Mouse (Mus musculus) midbrain, embryonic 15.5 days (tissue): ENCODE results near the gene Exosc10. TPM values are rescaled to one million over a fixed set of nuclear protein-coding genes. Genes with fewer than 3 reads are reported as not detected.

ENCODE experiments used
- ATAC-seq: fragments of 200-750 bp; cut with Nextera tagmentation; replicated peaks from 2 replicates; pipeline ENCODE4 v1.8.0; 2017; ENCODE audit warnings: moderate TSS enrichment
- H3K27ac ChIP-seq: fragments of 300-500 bp; sonication (generic); 2 replicates; pipeline ENCODE4 v1.5.1; 2015; ENCODE audit warnings: mild to moderate bottlenecking, inconsistent platforms
- H3K27me3 ChIP-seq: fragments of 300-500 bp; sonication (generic); replicated peaks from 2 replicates; pipeline ENCODE4 v1.6.1; 2015; ENCODE audit warnings: inconsistent platforms
- H3K36me3 ChIP-seq: fragments of 300-500 bp; sonication (generic); replicated peaks from 2 replicates; pipeline ENCODE4 v1.6.1; 2015; ENCODE audit warnings: inconsistent platforms
- H3K4me1 ChIP-seq: fragments of 300-500 bp; sonication (generic); 2 replicates; pipeline ENCODE4 v1.6.1; 2015; ENCODE audit warnings: inconsistent platforms
- H3K4me2 ChIP-seq: fragments of 300-500 bp; sonication (generic); 2 replicates; pipeline ENCODE4 v1.6.1; 2015; ENCODE audit warnings: inconsistent platforms, mild to moderate bottlenecking, moderate library complexity
- H3K4me3 ChIP-seq: fragments of 300-500 bp; sonication (generic); 2 replicates; pipeline ENCODE4 v1.5.1; 2015; ENCODE audit warnings: mild to moderate bottlenecking, inconsistent platforms
- H3K9ac ChIP-seq: fragments of 300-500 bp; sonication (generic); 2 replicates; pipeline ENCODE4 v1.6.1; 2015; ENCODE audit warnings: mild to moderate bottlenecking, inconsistent platforms
- H3K9me3 ChIP-seq: fragments of 300-500 bp; sonication (generic); 2 replicates; pipeline ENCODE4 v1.6.1; 2016; ENCODE audit warnings: inconsistent platforms
- WGBS: fragments of 180-500 bp; shearing (Covaris S2); methylation state at CpG from one replicate; pipeline ENCODE4 v1.1.7; 2015; ENCODE audit warnings: mixed read lengths; 5-methylcytosine and 5-hydroxymethylcytosine counted together
- polyA plus RNA-seq: library from polyadenylated mRNA; unstranded; fragments of >200 nt; fragmentation: Nextera tagmentation; extraction: Ambion mirVana; gene quantifications from 2 replicates; pipeline ENCODE4 v1.2.1, GENCODE M21; 2015

Exosc10 gene
- polyA plus RNA-seq, 1 experiment from 2014 or later = 99.4 TPM

DNA sequence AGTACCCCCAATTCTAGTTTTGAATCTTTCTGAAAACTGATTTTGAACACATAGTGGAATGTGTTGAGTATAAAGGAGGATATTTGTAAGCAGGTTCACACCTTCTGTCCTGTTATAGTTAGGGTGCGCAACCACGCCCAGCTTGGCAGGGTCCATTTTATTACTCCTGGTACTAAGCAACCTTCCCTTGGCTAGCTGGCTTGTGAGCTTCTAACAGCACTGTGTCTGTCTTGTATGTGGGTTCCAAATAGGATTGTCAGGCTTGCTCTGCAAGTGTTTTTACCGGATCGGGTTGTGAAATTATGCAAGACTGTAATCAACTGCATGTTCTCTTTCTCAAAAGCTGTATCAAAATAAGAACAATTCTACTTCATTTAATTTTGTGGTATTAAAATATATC lies 64.3 kb downstream of the Exosc10 start:
- Histone ChIP-seq H3K27ac (no peak overlapping the region), H3K4me3 (no peak overlapping the region), H3K9me3 (no peaks in the 10 kb centered on the region), H3K4me2 (no peak overlapping the region), H3K4me1 (peaks cover 28% of the 10 kb centered on the region), H3K9ac (no peak overlapping the region), H3K36me3 (peaks cover 54% of the 10 kb centered on the region), H3K27me3 (no peaks in the 10 kb centered on the region)
- ATAC-seq = no peak
- 94% methylated on average over 4 of the region's 4 CpGs for WGBS

DNA sequence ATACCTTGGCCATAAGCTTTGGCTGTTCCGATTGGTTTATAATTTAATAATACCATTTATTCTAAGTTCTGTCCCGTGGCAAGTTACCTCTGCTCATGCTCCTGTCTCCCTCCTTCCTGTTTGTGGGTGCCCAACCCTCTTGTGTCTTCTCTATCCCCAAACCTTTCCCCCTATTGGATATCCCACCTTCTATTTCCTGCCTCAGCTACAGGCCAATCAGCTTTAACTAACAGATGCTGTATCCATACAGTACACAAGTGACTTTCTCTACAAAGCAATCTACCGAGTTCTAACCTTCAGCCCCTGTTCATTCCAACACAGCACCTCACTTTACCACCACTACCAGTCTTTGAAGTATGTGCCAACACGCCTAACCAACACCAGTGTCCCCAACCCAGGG lies 65.4 kb downstream of the Exosc10 start:
- Histone ChIP-seq H3K9me3 (no peaks in the 10 kb centered on the region), H3K4me1 (peaks cover 28% of the 10 kb centered on the region), H3K27me3 (no peaks in the 10 kb centered on the region), H3K4me2 (no peak overlapping the region), H3K4me3 (no peak overlapping the region), H3K36me3 (peaks cover 48% of the 10 kb centered on the region), H3K9ac (no peak overlapping the region), H3K27ac (no peak overlapping the region)
- WGBS = 93% methylated on average over 4 of the region's 4 CpGs
- no peak for ATAC-seq

DNA sequence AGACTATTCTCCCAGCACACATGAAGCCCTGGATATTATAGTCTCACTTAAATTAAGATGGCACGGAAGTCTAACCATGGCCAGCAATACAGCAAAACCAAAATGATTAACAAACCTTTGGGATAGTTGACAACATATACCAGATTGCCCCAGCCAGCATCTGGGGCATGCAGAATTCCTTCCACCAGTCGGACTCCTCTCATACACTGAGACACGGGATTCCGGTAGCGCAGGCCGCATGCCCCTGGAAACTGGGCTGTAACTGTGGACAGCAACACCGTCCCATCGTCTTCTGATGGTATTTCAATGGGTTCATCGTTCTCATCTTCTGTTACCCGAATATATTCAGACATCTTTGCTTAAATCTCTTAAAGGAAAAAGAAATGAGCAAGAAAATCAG lies 66.8 kb downstream of the Exosc10 start:
- Histone ChIP-seq H3K27me3 (no peaks in the 10 kb centered on the region), H3K4me2 (peak overlapping the region; percentile 83), H3K4me1 (peaks cover 28% of the 10 kb centered on the region), H3K36me3 (peaks cover 35% of the 10 kb centered on the region), H3K27ac (no peak overlapping the region), H3K4me3 (peak overlapping the region; percentile 84; the same call in 1 of the 2 replicates), H3K9me3 (no peaks in the 10 kb centered on the region), H3K9ac (no peak overlapping the region)
- no peak for ATAC-seq
- WGBS = 84% methylated on average over 10 of the region's 10 CpGs

DNA sequence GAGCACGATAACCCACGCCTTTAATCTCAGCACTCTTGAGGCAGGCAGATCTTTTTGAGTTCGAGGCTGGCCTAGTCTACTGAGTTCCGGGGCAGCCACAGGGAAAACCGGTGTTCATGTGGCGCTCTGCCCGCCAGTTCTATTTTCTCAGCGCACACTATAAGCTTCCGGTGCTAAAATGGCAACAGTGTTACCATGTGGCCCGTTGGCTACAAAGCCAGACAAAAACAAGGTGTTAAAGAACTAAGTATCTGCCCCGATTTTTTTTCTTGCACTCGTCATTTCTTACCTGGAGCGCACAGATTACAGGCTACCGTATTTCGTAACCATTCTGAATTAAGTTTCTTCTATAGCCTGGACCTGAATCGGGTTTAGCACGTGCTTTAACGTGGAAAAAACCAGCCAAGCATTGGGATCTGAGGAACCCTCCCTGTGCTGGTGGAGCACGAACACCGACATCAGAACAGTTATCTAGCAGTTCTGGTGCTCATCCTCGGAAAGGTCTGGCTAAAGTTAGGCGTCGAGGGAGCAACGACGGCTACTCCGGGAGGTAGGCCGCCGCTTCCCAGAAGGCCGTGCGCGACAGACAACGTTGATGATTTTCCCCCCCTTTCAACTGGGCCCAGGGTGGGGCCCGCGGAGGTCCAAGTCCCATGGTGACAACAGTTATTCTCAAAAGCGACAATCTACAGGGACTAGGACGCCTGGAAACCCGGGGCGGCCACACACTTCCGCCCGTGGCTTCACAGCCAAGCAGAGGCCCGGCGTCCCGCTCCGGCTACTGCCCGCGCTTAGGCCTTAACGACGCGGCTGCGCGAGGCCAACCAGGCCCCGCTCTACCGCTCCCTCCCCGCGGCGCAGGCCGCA lies 67.8 kb downstream of the Exosc10 start:
- peak; percentile 79 for ATAC-seq
- under 1% methylated on average over 57 of the region's 57 CpGs for WGBS

DNA sequence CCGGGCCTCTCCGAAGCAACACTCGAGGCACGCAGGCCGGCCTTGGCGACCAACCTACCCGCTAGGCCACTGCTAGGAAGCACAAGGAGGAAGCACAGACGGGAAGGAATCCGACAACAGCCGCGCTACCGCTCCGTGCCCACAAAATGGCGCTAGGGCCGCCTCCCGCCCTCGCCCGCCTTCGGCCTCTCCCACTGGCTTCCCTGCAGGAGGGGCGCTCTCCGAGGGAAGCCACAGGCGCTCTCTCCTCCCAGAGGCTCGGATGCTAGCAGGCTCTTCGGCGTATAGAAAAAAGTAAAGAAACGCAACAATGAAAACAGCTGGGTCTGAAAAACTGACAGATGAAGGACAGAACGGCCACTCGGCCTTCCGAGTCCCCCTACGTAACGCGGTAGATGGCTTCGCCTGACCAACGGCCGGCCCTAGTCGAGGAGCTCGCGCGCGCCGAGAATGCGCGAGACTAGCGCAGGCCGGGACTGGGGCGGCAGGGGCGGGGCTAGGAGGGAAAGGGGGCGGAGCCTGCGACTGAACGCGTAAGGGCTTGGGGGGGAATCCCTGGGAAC lies 68.5 kb downstream of the Exosc10 start, which contains the start of gene Tardbp:
TSS of gene Tardbp (minus strand) at position 397 of the 563 bp plus-strand sequence.
- Histone ChIP-seq H3K9me3 (no peaks in the 10 kb centered on the region), H3K36me3 (peaks cover 21% of the 10 kb centered on the region), H3K9ac (peak within 1 kb of the TSS; percentile 96), H3K4me1 (peaks cover 28% of the 10 kb centered on the region), H3K4me2 (peak within 1 kb of the TSS; percentile 83), H3K27me3 (no peaks in the 10 kb centered on the region), H3K4me3 (peak within 1 kb of the TSS; percentile 84), H3K27ac (peak within 1 kb of the TSS; percentile 93)
- ATAC-seq = peak; percentile 96
- WGBS = under 1% methylated on average over 51 of the region's 51 CpGs

More for the DNA sequence above, 67.8 kb downstream of the Exosc10 start:
- peaks cover 28% of the 10 kb centered on the region for H3K36me3 ChIP-seq
- H3K27me3 ChIP-seq = no peaks in the 10 kb centered on the region
- H3K4me1 ChIP-seq = peaks cover 28% of the 10 kb centered on the region
- no peaks in the 10 kb centered on the region for H3K9me3 ChIP-seq
- H3K4me3 ChIP-seq = peak overlapping the region; percentile 84
- peak overlapping the region; percentile 96 for H3K9ac ChIP-seq
- H3K27ac ChIP-seq = peak overlapping the region; percentile 93
- peak overlapping the region; percentile 83 for H3K4me2 ChIP-seq

DNA sequence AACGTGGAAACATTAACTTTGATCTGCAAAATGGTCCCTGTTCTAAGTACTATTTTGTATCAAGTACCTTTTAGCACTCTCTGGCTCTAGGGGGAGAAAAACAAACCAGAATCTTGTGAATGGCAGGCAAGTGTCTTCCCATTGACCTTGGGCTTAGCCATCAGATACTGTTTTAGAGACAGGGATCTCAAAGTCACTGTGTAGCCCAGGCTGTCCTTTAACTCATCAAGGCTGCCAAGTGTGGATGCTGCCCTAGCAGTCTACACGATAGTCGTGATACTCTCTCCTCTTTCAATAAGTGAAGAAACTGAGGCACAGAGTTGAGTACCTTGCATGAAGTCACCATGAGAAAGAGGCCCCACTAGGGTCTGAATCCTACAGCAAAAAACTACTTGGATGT lies 69.0 kb downstream of the Exosc10 start:
- H3K4me1 ChIP-seq = peaks cover 26% of the 10 kb centered on the region
- H3K4me2 ChIP-seq = peak overlapping the region; percentile 83
- peak overlapping the region; percentile 84 for H3K4me3 ChIP-seq
- no peak overlapping the region for H3K9ac ChIP-seq
- H3K36me3 ChIP-seq = peaks cover 16% of the 10 kb centered on the region
- no peaks in the 10 kb centered on the region for H3K27me3 ChIP-seq
- WGBS = 62% methylated on average over 3 of the region's 3 CpGs
- H3K9me3 ChIP-seq = no peaks in the 10 kb centered on the region
- H3K27ac ChIP-seq = peak overlapping the region; percentile 93; the same call in 1 of the 2 replicates
- peak; percentile 49 for ATAC-seq

Other genes starting within 250 kb of the Exosc10 start
- 22.1 and 23.3 TPM in 2 replicates for gene Ubiad1, start 113.7 kb upstream of the Exosc10 start, polyA plus RNA-seq
- 22.8 and 23.8 TPM in 2 replicates for gene Mtor, start 109.8 kb upstream of the Exosc10 start, polyA plus RNA-seq
- 0.36 and 0.45 TPM in 2 replicates for gene Angptl7, start 58.0 kb upstream of the Exosc10 start, polyA plus RNA-seq
- 160 and 173 TPM in 2 replicates for gene Srm, start 33.1 kb downstream of the Exosc10 start, polyA plus RNA-seq
- 0.74 and 0.80 TPM in 2 replicates for gene Masp2, start 44.1 kb downstream of the Exosc10 start, polyA plus RNA-seq
- gene Tardbp, start 68.6 kb downstream of the Exosc10 start, polyA plus RNA-seq = 182 and 185 TPM in 2 replicates
- gene Gm572, start 84.9 kb downstream of the Exosc10 start, polyA plus RNA-seq = not detected in 2 replicates
- gene Casz1, start 246.0 kb downstream of the Exosc10 start, polyA plus RNA-seq = 2.8 and 2.9 TPM in 2 replicates